Mouse (Mus musculus) testis, adult 2 months (tissue): ENCODE results near the gene Baz2b. TPM values are rescaled to one million over a fixed set of nuclear protein-coding genes. Genes with fewer than 3 reads are reported as not detected.

Source experiments
- H3K27ac ChIP-seq: fragments of 200-500 bp; 2 replicates; pipeline ENCODE4 v1.5.1; 2012; ENCODE audit warnings: low read depth, low read length; ENCODE audit not compliant: control insufficient read depth, insufficient read depth
- H3K27me3 ChIP-seq: fragments of 200-500 bp; 2 replicates; pipeline ENCODE4 v1.6.1; 2012; ENCODE audit warnings: mild to moderate bottlenecking, low read length, moderate library complexity; ENCODE audit not compliant: control insufficient read depth, insufficient read depth
- H3K36me3 ChIP-seq: fragments of 200-500 bp; 2 replicates; pipeline ENCODE4 v1.6.1; 2012; ENCODE audit warnings: mild to moderate bottlenecking, low read length; ENCODE audit not compliant: control insufficient read depth, insufficient read depth
- H3K4me1 ChIP-seq: fragments of 200-500 bp; 2 replicates; pipeline ENCODE4 v1.6.1; 2012; ENCODE audit warnings: low read length; ENCODE audit not compliant: control insufficient read depth, insufficient read depth
- H3K4me3 ChIP-seq: fragments of 200-500 bp; 2 replicates; pipeline ENCODE4 v1.5.1; 2012; ENCODE audit warnings: low read depth, mild to moderate bottlenecking, low read length, moderate library complexity, mixed read lengths; ENCODE audit not compliant: control insufficient read depth
- CTCF ChIP-seq: fragments of 200-500 bp; IDR thresholded peaks from 2 replicates; pipeline ENCODE4 v1.5.1; 2012; ENCODE audit warnings: low read depth, mild to moderate bottlenecking, inconsistent platforms, low read length, moderate library complexity; ENCODE audit not compliant: control insufficient read depth, insufficient read depth, insufficient replicate concordance
- POLR2A ChIP-seq: fragments of 200-500 bp; IDR thresholded peaks from 2 replicates; pipeline ENCODE4 v1.6.1; 2012; ENCODE audit warnings: low read depth, mild to moderate bottlenecking, inconsistent platforms, low read length, moderate library complexity; ENCODE audit not compliant: control insufficient read depth
- polyA plus RNA-seq: library from polyadenylated mRNA; depleted of rRNA; stranded (reverse); fragments of >200 nt; gene quantifications from 2 replicates; pipeline ENCODE4 v1.2.3, GENCODE M21; 2012

Baz2b gene
- polyA plus RNA-seq, 1 experiment = 20.0 TPM

DNA sequence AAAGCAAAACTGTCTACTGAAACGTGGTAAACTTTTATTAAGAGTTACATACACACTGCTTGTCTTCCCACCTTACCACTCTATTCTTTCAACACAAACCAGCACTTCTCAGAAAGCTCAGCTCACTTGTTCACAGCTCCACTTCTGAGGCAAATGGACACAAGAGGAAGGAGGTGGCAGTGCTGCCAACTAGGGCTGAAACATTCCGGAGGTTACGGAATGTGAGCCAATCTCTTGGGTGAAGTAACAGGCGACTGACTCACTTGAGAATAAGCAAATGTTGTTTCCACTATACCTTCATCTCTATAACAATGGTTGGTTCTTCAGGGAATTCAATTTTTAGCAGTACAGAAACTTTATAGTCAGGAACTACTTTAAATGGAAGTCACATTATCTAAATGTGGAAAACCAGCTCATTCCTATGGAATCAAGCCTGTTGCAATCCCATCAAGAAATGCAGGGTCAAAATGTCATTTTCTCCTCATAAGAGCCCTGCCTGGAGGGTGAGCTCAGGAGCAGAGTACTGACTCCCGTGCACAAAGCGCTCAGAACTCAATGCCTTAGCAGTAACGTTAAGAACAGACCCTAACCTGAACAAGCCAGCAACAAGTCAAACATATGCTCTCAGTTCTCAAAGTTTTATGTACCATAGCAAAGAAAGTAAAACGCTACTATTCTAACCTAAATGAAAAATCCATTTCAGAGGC is 123.3 kb downstream of the Baz2b start:
- Histone ChIP-seq H3K27ac (no peak overlapping the region), H3K27me3 (no peaks in the 10 kb centered on the region), H3K36me3 (no peaks in the 10 kb centered on the region), H3K4me3 (no peak overlapping the region), H3K4me1 (peaks cover 4% of the 10 kb centered on the region)
- no peak for TF ChIP-seq CTCF
- TF ChIP-seq POLR2A = no peak

DNA sequence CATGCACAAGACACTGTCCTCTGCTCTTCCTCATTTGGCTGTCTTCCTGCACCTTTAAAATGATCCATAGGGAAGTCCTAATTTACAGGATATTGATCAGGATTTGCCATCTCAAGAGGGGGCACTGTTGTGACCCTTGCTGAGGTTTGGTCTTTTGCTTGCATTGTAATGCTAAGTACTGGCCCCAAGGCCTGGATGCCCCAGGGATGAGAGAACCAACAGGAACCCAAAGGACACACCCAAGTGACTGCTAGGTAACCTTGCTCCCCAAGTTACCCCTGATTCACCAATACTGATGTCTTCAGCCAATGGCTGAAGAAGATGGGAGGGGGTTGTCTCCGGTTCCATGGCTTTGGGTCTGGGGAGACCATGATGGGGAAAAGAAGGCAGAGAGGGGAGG is 124.8 kb downstream of the Baz2b start:
- H3K27me3 ChIP-seq = no peaks in the 10 kb centered on the region
- TF ChIP-seq POLR2A = no peak
- TF ChIP-seq CTCF = no peak
- no peaks in the 10 kb centered on the region for H3K36me3 ChIP-seq
- no peak overlapping the region for H3K27ac ChIP-seq
- H3K4me3 ChIP-seq = no peak overlapping the region
- H3K4me1 ChIP-seq = peaks cover 1% of the 10 kb centered on the region

DNA sequence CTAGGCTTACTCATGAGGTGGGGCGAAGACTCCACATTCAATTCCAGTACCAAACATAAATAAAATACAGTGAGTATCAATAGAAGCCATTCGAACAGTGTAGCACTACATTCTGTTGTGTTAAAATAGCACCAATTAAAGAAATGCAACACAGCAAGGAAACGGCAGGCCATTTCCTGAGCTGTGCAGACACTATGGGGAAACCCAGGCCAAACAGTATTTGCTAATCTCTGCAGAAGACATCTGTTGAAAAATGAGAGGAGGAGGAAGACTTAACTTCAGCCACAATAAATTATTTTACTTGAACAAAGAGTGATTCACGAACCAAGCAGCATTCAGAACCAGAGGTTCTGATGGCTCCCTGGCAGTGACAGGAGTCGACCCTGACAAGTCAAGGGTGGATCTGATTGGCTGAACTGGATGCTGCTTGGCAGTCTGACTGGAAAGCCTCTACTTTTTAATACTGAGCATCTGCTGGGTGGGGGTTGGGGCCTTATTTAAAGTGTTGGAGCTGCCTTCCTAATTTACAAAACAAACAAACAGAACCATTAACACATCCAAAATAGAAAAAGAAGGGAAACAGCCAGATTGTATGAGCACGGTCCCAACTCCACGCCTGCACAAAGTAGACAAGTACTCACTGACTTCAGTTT is 126.5 kb downstream of the Baz2b start:
- Histone ChIP-seq H3K4me1 (no peaks in the 10 kb centered on the region), H3K4me3 (no peak overlapping the region), H3K27ac (no peak overlapping the region), H3K27me3 (no peaks in the 10 kb centered on the region), H3K36me3 (no peaks in the 10 kb centered on the region)
- TF ChIP-seq POLR2A = no peak
- no peak for TF ChIP-seq CTCF

DNA sequence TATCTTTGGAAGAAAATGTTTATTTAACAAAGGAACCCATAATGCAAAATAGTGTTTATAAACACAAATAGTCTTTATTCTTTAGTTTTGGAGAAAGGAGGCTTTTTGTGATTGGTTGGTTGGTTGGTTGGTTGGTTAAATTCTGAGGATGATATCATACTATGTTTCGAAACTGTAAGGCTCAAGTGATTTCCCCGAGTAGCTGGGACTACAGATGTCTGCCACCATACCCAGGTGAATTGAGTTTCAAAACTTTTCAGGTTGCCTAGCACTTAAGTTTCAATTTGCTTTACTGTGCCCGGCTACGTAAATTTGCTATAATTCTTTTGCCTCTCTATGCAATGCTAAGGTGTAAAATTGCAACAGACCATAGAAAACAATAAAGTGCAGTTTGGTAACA is 127.4 kb downstream of the Baz2b start:
- Histone ChIP-seq H3K4me1 (no peaks in the 10 kb centered on the region), H3K4me3 (no peak overlapping the region), H3K27ac (no peak overlapping the region), H3K27me3 (no peaks in the 10 kb centered on the region), H3K36me3 (no peaks in the 10 kb centered on the region)
- TF ChIP-seq CTCF (no peak), POLR2A (no peak)

DNA sequence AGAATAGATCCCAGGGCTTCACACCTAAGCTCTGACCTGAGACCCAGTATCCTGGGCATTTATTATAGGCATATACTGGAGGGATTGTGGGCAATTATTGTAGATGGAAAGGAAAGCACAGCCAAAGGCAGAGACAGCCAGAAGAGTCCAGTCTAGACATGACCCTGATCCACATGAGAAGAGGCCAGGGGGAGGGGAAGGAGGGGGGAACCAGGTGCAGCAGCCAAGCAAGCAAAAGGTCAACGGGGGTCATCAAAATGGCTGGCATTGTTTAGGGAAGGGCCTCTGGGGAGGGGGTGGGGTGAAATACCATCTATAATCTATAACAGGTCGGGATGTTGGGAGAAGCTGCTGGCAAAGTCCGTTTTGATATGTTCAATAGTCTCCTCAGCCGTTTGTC is 128.8 kb downstream of the Baz2b start:
- Histone ChIP-seq H3K4me1 (no peaks in the 10 kb centered on the region), H3K27ac (no peak overlapping the region), H3K27me3 (no peaks in the 10 kb centered on the region), H3K4me3 (no peak overlapping the region), H3K36me3 (no peaks in the 10 kb centered on the region)
- TF ChIP-seq CTCF = no peak
- no peak for TF ChIP-seq POLR2A

DNA sequence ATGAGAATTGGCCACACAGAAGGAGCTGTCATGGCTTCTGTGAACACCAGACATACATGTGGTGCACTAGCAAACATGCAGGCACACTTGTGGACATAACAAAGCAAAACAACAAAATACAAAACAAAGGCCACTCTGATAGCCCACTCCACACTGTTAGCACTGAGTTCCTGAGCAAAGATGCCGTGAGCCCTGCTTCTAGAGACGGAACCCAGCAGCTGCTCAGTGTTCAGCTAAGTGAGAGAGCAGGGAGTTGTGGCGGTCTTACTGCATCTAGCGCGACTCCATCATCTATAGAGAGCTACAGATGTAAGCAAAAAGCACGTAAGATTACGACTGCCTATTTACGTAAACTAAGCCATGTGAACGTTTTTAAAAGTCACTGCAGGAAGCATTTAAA is 132.0 kb downstream of the Baz2b start:
- no peaks in the 10 kb centered on the region for H3K36me3 ChIP-seq
- no peak overlapping the region for H3K4me3 ChIP-seq
- TF ChIP-seq CTCF (no peak), POLR2A (no peak)
- no peaks in the 10 kb centered on the region for H3K4me1 ChIP-seq
- H3K27me3 ChIP-seq = no peaks in the 10 kb centered on the region
- no peak overlapping the region for H3K27ac ChIP-seq

DNA sequence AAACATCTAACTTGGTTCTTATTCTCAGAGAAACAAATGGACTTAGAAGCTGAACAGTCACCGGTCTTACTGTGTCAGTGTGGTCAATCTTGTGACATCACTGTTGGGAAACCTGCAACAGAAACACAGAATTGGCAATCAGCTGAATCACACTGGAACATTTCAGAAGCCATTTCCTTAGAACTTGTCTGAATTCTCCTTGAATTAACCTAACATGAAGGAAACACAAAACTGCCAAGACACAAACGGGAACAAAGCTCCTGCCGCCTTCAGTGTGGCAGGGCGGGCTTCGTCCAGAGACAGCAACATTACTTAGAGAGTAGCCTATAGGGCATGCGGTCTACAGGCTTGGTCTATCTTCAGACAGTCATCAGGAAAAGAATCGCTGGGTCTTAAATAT is 132.8 kb downstream of the Baz2b start:
- Histone ChIP-seq H3K27me3 (no peaks in the 10 kb centered on the region), H3K4me3 (no peak overlapping the region), H3K4me1 (no peaks in the 10 kb centered on the region), H3K36me3 (no peaks in the 10 kb centered on the region), H3K27ac (no peak overlapping the region)
- no peak for TF ChIP-seq POLR2A
- no peak for TF ChIP-seq CTCF
